Mouse (Mus musculus) natural killer cell, adult 2 months (primary cell): Measurements from ENCODE around the gene Ermp1.
A peak's percentile ranks its signal among the peaks of the same experiment; 100 is the strongest.

Experiments
- DNase-seq, 2 experiments: peaks; one replicate each; pipeline ENCODE4 v3.0.0; 2022; ENCODE audit warnings: low spot score in 2 of 2

Ermp1 gene

GRCm38 (mm10) chr19:29661974-29662580 is 13.9 kb upstream of the Ermp1 start:
- DNase-seq = no peak

- DNase-seq = no peak
These were observed 12.9 kb upstream of the Ermp1 start for GRCm38 (mm10) chr19:29660835-29661764.

GRCm38 (mm10) chr19:29659705-29660104 is 11.5 kb upstream of the Ermp1 start:
- no peak for DNase-seq

- no peak for DNase-seq
These were observed 10.6 kb upstream of the Ermp1 start for GRCm38 (mm10) chr19:29658836-29659235.

- no peak for DNase-seq
These were observed 9.3 kb upstream of the Ermp1 start for GRCm38 (mm10) chr19:29657558-29657957.

- DNase-seq = no peak
These were observed 8.8 kb upstream of the Ermp1 start for GRCm38 (mm10) chr19:29657033-29657432.

- DNase-seq = no peak
These were observed 8.4 kb upstream of the Ermp1 start for GRCm38 (mm10) chr19:29656620-29657019.

GRCm38 (mm10) chr19:29656029-29656428 is 7.8 kb upstream of the Ermp1 start:
- no peak for DNase-seq

- no peak for DNase-seq
These were observed 6.9 kb upstream of the Ermp1 start for GRCm38 (mm10) chr19:29655148-29655547.

- DNase-seq = no peak
These were observed 5.6 kb upstream of the Ermp1 start for GRCm38 (mm10) chr19:29653768-29654265.

GRCm38 (mm10) chr19:29649683-29650082 is 1.5 kb upstream of the Ermp1 start:
- no peak for DNase-seq

- DNase-seq = no peak
These were observed 317 bp upstream of the Ermp1 start for GRCm38 (mm10) chr19:29648550-29648914.

GRCm38 (mm10) chr19:29644747-29645146 is 3.5 kb downstream of the Ermp1 start:
- peak in 1 of 2 experiments; percentile 5 for DNase-seq

GRCm38 (mm10) chr19:29643194-29643922 is 4.9 kb downstream of the Ermp1 start:
- no peak for DNase-seq

- no peak for DNase-seq
These were observed 6.0 kb downstream of the Ermp1 start for GRCm38 (mm10) chr19:29642211-29642610.

GRCm38 (mm10) chr19:29641510-29641909 is 6.7 kb downstream of the Ermp1 start:
- DNase-seq = no peak

GRCm38 (mm10) chr19:29641055-29641454 is 7.2 kb downstream of the Ermp1 start:
- DNase-seq = peak; percentile 37

- no peak for DNase-seq
These were observed 36.1 kb downstream of the Ermp1 start for GRCm38 (mm10) chr19:29612102-29612501.

- no peak for DNase-seq
These were observed 37.3 kb downstream of the Ermp1 start for GRCm38 (mm10) chr19:29610907-29611306.

GRCm38 (mm10) chr19:29608212-29608611 is 40.0 kb downstream of the Ermp1 start:
- DNase-seq = no peak

GRCm38 (mm10) chr19:29607521-29607920 is 40.7 kb downstream of the Ermp1 start:
- DNase-seq = no peak

- no peak for DNase-seq
These were observed 43.6 kb downstream of the Ermp1 start for GRCm38 (mm10) chr19:29604653-29605052.
